Mouse (Mus musculus): ENCODE measurements around the gene Lrrc3b.

Gene Lrrc3b

GRCm38 (mm10) chr14:15330155-15330554 lies 108.6 kb downstream of the Lrrc3b start:
- DNase-seq: no peak

GRCm38 (mm10) chr14:15325872-15326271 lies 112.9 kb downstream of the Lrrc3b start:
- DNase-seq: no peak

- no peak for DNase-seq
These were observed 116.2 kb downstream of the Lrrc3b start for GRCm38 (mm10) chr14:15322441-15323123.

GRCm38 (mm10) chr14:15319399-15319915 lies 119.3 kb downstream of the Lrrc3b start:
- DNase-seq: no peak

- no peak for DNase-seq
These were observed 130.2 kb downstream of the Lrrc3b start for GRCm38 (mm10) chr14:15308576-15308975.

Measured in cerebellum, postnatal 14 days (tissue).